Mouse (Mus musculus) embryo, embryonic 9.5 days (tissue): ENCODE results near the gene Tnfaip8l3.

Experiments
- DNase-seq: peaks from one replicate; pipeline ENCODE4 v3.0.0-alpha.2; 2017; ENCODE audit errors: extremely low spot score

Gene Tnfaip8l3

DNA sequence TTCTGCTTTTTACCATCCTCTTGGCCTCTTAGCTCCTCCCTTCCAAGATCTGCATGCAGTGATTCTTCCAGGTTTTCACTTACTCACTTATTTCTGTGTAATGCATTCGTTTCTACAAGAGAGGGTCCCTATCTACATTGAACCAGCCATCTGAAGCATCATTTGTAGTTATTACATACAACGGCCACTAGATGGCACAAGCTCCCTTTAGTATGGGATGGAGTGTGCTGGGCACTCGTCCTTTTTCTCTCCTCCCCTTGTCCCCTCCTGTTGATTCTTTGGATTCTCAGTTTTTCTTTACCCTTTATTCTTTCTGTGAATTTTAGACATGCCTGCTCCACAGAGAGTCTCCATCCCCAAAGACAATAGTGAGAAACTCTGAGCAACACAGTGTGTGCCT is 77.3 kb downstream of the Tnfaip8l3 start:
- DNase-seq: peak; percentile 59

DNA sequence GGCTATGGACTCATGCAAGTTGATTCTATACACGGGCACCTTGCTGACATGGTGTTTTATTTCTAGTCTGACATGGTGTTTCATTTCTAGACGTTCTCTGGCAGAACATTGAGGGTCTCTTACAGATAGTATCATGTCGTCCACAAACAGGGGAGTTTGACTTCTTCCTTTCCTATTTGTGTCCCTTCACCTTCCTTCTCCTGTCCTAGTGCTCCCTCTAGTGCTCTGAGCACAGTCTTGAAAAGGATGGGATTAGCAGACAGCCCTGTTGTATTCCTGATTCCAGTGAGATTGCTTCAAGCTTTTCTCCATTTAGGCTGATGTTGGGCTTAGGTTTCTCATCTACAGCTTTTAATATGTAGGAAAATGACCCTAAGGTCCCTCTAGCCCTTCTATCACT is 81.2 kb downstream of the Tnfaip8l3 start:
- DNase-seq: peak; percentile 24

DNA sequence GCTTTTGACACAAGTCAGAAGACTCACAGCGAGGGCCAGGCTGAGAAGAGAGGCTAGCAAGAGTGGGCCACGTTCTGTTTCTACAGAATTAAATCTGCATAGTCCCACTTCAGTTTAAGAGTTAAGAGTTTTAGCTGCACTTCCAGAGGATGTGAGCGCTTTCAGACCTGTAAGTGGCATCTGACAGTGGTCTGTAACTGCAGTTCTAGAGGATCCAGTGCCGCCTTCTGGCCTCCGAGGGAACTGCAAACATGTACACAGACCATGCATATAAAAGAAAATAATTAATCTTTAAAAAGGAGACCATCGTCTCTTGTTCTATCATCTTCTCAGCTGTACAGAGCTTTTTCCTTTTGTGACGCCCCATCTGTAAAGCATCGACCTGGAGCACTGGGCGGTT is 83.3 kb downstream of the Tnfaip8l3 start:
- DNase-seq: peak; percentile 31

DNA sequence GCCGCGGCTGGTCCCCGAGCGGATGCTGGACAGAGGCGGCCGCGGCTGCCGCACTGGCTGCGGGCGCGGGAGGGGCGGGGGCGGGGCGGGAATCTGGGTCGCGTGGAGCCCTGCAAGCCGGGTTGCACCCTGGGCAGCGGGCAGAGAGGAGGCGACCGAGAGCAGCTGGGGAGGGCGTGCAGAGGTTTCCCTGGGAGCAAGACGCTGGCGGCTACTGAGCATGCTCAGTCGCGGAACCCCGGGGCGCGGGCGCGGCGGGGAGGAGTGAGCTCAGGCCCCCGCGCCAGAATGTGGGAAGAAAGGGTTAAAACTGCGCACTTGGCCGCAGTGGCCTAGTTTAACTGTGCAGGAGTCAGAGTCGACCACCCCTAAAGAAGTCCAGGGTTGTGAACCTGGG is 93.1 kb downstream of the Tnfaip8l3 start, which contains the start of gene Elmod1:
TSS of gene Elmod1 (minus strand) at position 180 of the 397 bp plus-strand sequence.
- peak; percentile 73 for DNase-seq

DNA sequence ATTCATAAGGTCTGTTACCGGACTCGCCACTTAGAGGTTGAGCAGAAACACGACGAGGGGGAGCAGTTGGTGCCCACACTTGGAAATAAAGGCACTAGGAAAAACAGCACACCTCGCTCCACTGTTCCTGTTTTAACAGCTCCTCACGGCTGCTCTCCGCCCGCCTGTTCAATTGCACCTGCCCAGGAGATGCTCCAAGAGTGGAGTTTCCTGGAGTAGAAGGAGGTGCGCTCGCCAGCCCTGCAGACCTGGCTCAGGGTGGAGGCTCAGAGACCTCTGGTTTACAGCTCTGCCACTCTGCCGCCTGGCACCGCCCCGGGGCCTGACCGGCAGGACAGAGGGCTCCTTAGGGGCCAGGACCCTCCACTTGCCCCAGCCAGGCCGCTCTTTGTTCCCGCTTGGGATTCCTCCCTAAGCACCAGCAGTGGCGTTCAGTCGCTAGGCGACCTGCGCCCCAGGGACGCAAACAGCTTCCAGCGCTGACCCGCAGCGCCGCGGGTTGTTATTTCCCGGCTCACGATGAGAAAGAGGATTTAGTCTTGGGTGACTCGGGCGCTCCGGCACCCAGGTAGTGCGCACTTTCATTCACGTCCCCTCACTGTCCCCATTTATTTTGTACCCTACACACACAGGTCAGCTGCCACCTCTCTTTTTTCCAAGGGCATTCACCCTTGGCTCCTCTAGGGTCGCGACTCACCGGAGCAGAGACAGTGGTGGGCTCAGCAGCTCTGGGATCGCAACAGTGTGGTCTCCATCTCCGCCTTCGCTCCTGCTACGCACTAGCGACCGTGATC is 93.7 kb downstream of the Tnfaip8l3 start:
- DNase-seq: peak; percentile 41

DNA sequence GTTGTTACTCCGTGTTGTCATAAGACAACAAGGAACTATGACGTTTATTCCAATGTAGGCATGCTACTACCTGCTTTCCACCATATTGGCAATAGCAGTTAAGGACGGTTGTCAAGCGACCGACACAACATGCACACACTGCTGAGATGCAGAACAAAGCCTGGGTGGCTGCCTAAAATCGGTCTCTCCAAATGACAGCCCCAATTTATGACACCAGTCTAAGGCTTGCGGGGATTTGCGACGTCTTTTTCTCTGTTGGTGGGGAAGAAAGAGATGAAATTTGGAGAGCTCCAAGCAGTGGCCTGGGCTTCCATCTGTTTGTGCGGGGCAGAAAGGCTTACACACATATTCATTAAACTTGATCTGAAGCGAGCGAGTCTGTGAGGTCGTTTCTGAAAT is 94.3 kb downstream of the Tnfaip8l3 start:
- DNase-seq: no peak
